Mouse (Mus musculus): ENCODE measurements around the gene Gmpr.

Gmpr gene

GRCm38 (mm10) chr13:45502791-45503190, 4.5 kb upstream of the Gmpr start:
- DNase-seq (ENCODE audit: low spot score in 2 of 2), result no peak

- DNase-seq (ENCODE audit: low spot score in 2 of 2), result no peak
Observed at GRCm38 (mm10) chr13:45505546-45505945, 1.7 kb upstream of the Gmpr start.

DNA sequence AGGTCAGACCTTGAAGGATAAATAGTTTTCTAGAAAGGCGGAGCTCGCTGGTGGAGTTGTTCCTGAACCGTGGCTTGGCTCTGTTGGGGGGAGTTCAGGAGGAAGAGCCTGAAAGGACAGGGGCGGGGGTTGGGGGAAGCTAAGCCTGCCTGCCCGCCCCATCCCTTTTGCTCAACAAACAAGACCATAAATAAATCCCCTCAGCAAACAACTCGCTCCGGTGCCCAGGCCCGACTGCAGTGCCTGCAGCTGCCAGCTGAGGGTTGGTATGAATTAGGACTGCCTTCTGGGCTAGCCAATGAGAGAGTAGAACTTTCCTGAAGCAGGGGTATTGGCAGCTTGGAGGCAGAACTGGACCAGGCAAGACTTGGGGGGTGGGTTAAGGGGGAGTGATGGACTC, 1.3 kb downstream of the Gmpr start:
- DNase-seq (ENCODE audit: low spot score in 2 of 2), result peak; percentile 66 to 67

GRCm38 (mm10) chr13:45509366-45509765, 2.1 kb downstream of the Gmpr start:
- no peak for DNase-seq (ENCODE audit: low spot score in 2 of 2)

DNA sequence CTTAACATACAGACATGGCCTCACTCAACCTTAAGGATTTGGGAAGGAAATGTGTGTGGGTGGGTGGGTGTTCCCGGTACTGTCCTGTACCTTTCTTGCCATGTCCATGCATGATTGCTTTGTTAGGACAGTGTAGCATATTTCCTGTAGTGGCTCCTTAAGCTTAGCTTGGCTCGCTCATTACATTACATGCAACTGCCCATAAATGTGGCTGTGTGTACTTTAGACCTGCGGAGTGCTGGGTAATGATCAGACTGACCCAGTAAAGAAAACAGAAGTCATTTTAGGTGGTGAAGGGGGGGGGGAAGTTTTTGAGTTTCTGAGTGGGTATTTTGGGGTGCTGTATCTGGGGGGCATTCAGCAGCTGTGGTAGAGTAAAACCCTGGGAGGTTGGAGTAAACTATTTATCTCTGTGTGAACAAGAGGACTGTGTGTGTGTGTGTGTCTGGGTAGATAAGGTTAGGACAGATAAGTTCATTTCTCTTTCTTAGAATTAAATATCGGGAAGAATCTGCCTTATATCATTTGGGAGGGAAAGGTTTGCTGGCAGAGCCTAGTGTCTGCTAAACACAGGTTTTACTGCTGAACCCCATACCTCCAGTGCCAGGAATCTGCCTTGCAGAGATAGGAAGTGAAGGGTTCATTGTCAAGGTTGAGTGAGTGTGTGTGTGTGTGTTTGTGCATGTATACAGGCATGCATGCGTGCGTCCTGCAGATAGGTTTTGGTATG, 4.6 kb downstream of the Gmpr start:
- DNase-seq (ENCODE audit: low spot score in 2 of 2), result no peak

- DNase-seq (ENCODE audit: low spot score in 2 of 2), result no peak
Observed at GRCm38 (mm10) chr13:45512531-45512930, 5.3 kb downstream of the Gmpr start.

DNA sequence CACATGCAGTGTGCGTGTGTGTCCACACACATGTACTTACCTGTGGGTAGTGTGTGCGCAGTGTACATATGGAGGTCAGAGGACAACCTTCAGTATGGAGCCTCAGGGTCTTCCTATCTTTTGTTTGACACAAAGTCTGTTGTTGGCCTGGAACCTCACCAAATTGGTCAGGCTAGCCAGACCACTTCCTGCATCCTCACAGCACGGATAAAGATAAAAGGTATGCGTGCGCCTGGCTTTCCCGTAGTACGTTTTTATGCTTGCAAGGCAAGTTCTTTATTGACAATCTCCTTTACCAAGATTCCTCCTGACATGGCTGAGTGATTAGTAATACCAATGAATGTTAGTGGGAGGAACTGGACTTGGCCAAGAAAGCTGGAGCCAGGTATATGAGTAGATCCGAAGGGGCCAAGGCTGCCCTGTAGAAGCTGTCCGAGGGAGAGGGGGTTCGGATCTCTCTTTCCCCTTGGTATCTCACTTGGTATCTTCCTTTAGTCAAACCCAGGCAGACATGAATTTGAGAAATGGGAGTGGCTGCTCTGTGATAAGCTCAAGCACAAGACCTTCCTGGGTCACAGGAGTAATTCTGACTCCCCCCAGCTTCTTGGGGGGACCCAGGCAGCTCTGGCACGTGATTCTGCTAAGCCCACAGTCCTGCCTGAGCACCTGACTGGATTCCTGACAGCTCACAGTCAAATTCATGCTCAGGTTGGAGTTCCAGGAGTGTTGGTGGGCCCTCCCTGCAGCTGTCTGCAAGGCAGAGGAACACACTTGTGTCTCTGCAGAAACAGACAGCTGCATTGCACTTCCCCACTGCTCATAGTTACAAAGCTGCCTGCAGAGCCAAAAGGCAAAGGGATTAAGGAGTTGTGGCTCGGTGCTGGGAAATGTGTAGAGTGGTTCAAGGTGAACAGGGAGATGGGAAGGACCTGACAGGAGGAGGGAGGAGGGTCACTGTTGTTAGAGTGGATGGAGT, 6.1 kb downstream of the Gmpr start:
- DNase-seq (ENCODE audit: low spot score in 2 of 2), result no peak

DNA sequence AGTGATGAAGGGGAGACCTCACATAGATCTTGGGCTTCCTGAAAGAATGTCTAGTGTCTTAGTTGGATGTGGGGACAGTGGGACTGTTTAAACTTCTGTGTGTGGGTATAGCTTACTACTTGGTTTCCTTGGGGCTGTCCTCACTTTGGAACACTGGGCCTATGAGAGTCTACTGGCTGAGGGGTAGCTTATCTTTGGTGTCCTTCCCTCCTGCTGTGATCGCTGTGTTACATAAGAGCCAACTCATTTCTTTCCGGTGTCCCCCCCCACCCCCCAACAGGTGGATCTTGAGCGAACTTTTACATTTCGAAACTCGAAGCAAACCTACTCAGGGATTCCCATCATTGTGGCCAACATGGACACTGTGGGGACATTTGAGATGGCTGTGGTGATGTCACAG, 6.9 kb downstream of the Gmpr start:
- DNase-seq (ENCODE audit: low spot score in 2 of 2), result no peak

GRCm38 (mm10) chr13:45514832-45515422, 7.7 kb downstream of the Gmpr start:
- no peak for DNase-seq (ENCODE audit: low spot score in 2 of 2)

GRCm38 (mm10) chr13:45516501-45517393, 9.5 kb downstream of the Gmpr start:
- DNase-seq (ENCODE audit: low spot score in 2 of 2), result no peak

- no peak for DNase-seq (ENCODE audit: low spot score in 2 of 2)
Observed at GRCm38 (mm10) chr13:45524305-45524704, 17.1 kb downstream of the Gmpr start.

- no peak for DNase-seq (ENCODE audit: low spot score in 2 of 2)
Observed at GRCm38 (mm10) chr13:45524791-45525435, 17.7 kb downstream of the Gmpr start.

- DNase-seq (ENCODE audit: low spot score in 2 of 2), result no peak
Observed at GRCm38 (mm10) chr13:45526230-45526629, 19.0 kb downstream of the Gmpr start.

GRCm38 (mm10) chr13:45527232-45527964, 20.2 kb downstream of the Gmpr start:
- DNase-seq (ENCODE audit: low spot score in 2 of 2), result no peak

DNA sequence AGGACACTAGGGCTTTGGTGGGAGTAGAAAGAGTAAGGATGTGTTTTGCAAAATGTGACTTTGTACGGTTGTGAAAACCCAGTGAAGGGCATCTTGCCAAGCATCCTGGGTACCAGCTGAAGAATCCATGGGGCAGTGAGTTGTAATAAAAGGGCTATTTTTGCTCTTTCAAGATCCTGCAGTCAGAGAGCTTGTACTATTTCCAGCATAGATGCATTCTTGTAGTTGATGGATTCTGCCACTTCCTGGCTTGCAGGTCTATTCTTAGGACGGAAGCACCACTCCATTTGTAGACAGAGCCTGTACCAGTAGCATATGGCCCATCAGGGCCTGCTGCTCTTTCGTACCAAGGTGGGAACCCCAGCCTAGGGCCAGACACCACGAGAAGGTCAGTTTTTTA, 21.5 kb downstream of the Gmpr start:
- no peak for DNase-seq (ENCODE audit: low spot score in 2 of 2)

GRCm38 (mm10) chr13:45530754-45531153, 23.5 kb downstream of the Gmpr start:
- DNase-seq (ENCODE audit: low spot score in 2 of 2), result no peak

GRCm38 (mm10) chr13:45535731-45536453, 28.6 kb downstream of the Gmpr start:
- no peak for DNase-seq (ENCODE audit: low spot score in 2 of 2)

DNA sequence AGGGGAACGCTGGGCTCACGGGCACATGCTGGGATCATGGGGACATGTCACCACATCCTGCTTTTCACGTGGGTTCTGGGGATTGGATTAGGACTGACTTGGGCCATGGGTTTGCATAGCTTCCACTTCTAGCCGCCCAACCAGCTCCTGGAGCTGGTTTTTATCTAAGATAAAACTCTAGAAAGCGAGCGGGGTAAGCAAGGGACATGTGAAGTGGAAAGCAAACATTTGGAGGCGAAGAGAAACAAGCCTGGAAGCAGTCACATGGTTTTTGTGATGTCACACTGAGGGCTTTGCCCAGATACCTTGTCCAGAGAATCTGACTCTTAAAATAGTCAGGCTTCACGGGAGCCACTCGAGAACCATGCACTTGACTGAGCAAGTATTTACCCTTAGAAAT, 29.9 kb downstream of the Gmpr start:
- DNase-seq (ENCODE audit: low spot score in 2 of 2), result no peak

DNA sequence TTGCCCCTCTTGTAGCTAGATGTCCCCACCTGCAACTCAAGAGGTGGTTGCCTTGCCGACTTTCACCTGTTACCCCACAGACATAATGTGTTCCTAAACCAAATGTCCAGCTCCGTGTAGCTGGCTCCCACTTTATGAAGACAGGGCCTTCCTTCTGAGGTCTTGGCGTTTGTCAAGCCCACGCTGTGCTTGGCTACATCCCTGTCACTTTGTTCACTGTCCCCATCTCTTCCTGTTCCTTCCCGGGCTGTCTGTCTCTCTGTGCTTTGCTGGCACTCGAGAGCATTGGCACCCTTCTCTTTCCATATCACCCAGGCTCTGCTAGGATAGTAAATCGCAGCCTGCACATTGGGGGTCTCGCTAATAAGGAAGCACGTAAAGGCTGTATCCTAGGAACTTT, 30.8 kb downstream of the Gmpr start:
- DNase-seq (ENCODE audit: low spot score in 2 of 2), result no peak
